9 mouse cellular contexts compared by ENCODE assay signal in the genomic region with DNA sequence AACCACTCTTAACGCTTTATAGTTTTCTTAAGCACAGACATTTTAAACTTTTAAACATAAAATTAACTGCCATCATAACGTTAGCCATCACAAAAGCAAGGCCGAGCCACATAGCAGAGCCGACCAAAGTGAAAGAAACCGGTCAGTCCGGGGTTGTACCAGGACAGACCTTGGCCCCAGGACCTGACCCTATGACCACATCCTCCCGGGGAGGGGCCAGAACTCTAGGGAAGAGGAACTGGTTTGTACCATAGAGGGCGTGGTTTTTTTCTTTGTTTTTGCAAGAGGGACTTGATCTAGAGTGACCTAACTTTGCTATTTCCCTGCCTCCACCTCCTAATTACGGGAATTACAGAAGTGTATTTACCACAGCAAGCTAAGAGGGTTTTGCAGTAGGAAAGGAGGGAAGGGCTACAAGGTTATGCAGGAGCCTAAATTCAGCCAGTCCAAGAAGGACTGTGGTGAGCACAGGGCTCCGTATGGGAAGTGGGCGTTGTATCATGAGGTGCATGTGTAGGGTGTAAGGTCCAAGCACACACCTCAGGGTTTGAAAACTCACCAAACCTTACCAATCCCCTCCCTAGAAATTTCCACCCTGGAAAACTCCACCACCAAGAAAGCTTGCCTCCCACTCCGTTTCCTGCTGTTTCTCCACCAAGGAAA. TPM values are rescaled to one million over a fixed set of nuclear protein-coding genes. Genes with fewer than 3 reads are reported as not detected.
DNase-seq lines count a peak whose midpoint lies in the region; ATAC-seq lines count a peak whose summit lies in the region.
"Had no signal": no experiment of that assay in that cellular context is flagged by ENCODE, and none has a peak within 500 bp of the region (broad histone marks: within the 10 kb centered on the region; RNA-seq: fewer than 3 reads in every experiment).

No protein-coding gene starts in this region.

- H3K9me3 ChIP-seq in kidney, embryonic 16.5 days (ENCODE audit: low read length): no peaks in the 10 kb centered on the region
- H3K9me3 ChIP-seq in heart, embryonic 16.5 days (replicated peaks; ENCODE audit: control insufficient read depth, low read length): no peaks in the 10 kb centered on the region
- no peaks in the 10 kb centered on the region for H3K9me3 ChIP-seq in liver, embryonic 15.5 days (replicated peaks)
- no peaks in the 10 kb centered on the region for H3K9me3 ChIP-seq in stomach, embryonic 15.5 days

- no peaks in the 10 kb centered on the region for H3K4me1 ChIP-seq in kidney, embryonic 16.5 days (ENCODE audit: insufficient read depth, low read length)
- H3K4me1 ChIP-seq in heart, embryonic 16.5 days (ENCODE audit: control insufficient read depth, insufficient read depth, low read length): no peaks in the 10 kb centered on the region
- H3K4me1 ChIP-seq in liver, embryonic 15.5 days (replicated peaks): peaks cover 29% of the 10 kb centered on the region
- H3K4me1 ChIP-seq in stomach, embryonic 15.5 days: no peaks in the 10 kb centered on the region

- H3K9ac ChIP-seq in kidney, embryonic 16.5 days (replicated peaks; ENCODE audit: low read length): no peak overlapping the region
- H3K9ac ChIP-seq in heart, embryonic 16.5 days (ENCODE audit: low read length): no peak overlapping the region
- no peak overlapping the region for H3K9ac ChIP-seq in liver, embryonic 15.5 days
- no peak overlapping the region for H3K9ac ChIP-seq in stomach, embryonic 15.5 days

- H3K4me2 ChIP-seq in kidney, embryonic 16.5 days (replicated peaks; ENCODE audit: low read depth, low read length): no peak overlapping the region
- H3K4me2 ChIP-seq in heart, embryonic 16.5 days (ENCODE audit: low read depth, low read length): no peak overlapping the region
- peak overlapping the region; percentile 37 for H3K4me2 ChIP-seq in liver, embryonic 15.5 days
- H3K4me2 ChIP-seq in stomach, embryonic 15.5 days: no peak overlapping the region

- no peak overlapping the region for H3K4me3 ChIP-seq in kidney, embryonic 16.5 days (ENCODE audit: low read length)
- H3K4me3 ChIP-seq in heart, embryonic 16.5 days (ENCODE audit: low read length): no peak overlapping the region
- no peak overlapping the region for H3K4me3 ChIP-seq in liver, embryonic 15.5 days (replicated peaks)
- no peak overlapping the region for H3K4me3 ChIP-seq in stomach, embryonic 15.5 days (replicated peaks)

- peak; percentile 72 for DNase-seq in kidney, adult 11 months
- DNase-seq in embryo, embryonic 10.5 days (ENCODE audit: low spot score): no peak
- DNase-seq in cerebellum, adult 9-11 months: no peak
- DNase-seq in embryo, embryonic 11 days: no peak

- no peaks in the 10 kb centered on the region for H3K36me3 ChIP-seq in kidney, embryonic 16.5 days (ENCODE audit: insufficient read depth, low read length)
- H3K36me3 ChIP-seq in heart, embryonic 16.5 days (ENCODE audit: control insufficient read depth, insufficient read depth): no peaks in the 10 kb centered on the region
- H3K36me3 ChIP-seq in liver, embryonic 15.5 days (replicated peaks): no peaks in the 10 kb centered on the region
- H3K36me3 ChIP-seq in stomach, embryonic 15.5 days: no peaks in the 10 kb centered on the region

- no peak for ATAC-seq in kidney, embryonic 16.5 days (ENCODE audit: low FRiP score, low TSS enrichment)
- ATAC-seq in heart, embryonic 16.5 days (replicated peaks; ENCODE audit: extremely low read depth, insufficient read depth, low FRiP score): 0 out of 2 replicates have a peak, but pooled peaks have one; percentile 45
- peak; percentile 68 for ATAC-seq in liver, embryonic 15.5 days (ENCODE audit: insufficient read depth)
- ATAC-seq in stomach, embryonic 15.5 days (ENCODE audit: insufficient read depth, low FRiP score, low read depth): peak; percentile 50; the same call in 1 of the 2 replicates

- 62% methylated on average over 12 of the region's 12 CpGs for WGBS in kidney, embryonic 16.5 days
- 62% methylated on average over 12 of the region's 12 CpGs for WGBS in heart, embryonic 16.5 days
- WGBS in liver, embryonic 15.5 days (ENCODE audit: insufficient replicate concordance): 32% methylated on average over 12 of the region's 12 CpGs
- 62% methylated on average over 12 of the region's 12 CpGs for WGBS in stomach, embryonic 15.5 days

- no peaks in the 10 kb centered on the region for H3K27me3 ChIP-seq in kidney, embryonic 16.5 days (ENCODE audit: insufficient read depth, low read length)
- H3K27me3 ChIP-seq in heart, embryonic 16.5 days (ENCODE audit: control insufficient read depth, insufficient read depth, low read length): 0 out of 2 replicates have a peak, but pooled peaks cover 5% of the 10 kb centered on the region
- no peaks in the 10 kb centered on the region; the same call in 1 of the 2 replicates for H3K27me3 ChIP-seq in liver, embryonic 15.5 days
- H3K27me3 ChIP-seq in stomach, embryonic 15.5 days (replicated peaks): no peaks in the 10 kb centered on the region

- no peak overlapping the region for H3K27ac ChIP-seq in kidney, embryonic 16.5 days (ENCODE audit: low read length)
- no peak overlapping the region for H3K27ac ChIP-seq in heart, embryonic 16.5 days (ENCODE audit: low read length)
- H3K27ac ChIP-seq in liver, embryonic 15.5 days (replicated peaks): peak overlapping the region; percentile 45; the same call in 1 of the 2 replicates
- no peak overlapping the region for H3K27ac ChIP-seq in stomach, embryonic 15.5 days

RNA-seq across cellular contexts. Expression of a gene that starts 2.8 kb away (rescaled TPM):
- 0.28 and 0.79 TPM in 2 replicates for polyA plus RNA-seq in kidney, embryonic 16.5 days (2015; fragmentation: Nextera tagmentation; extraction: Ambion mirVana)
- polyA plus RNA-seq in heart, embryonic 16.5 days (2015; fragmentation: Nextera tagmentation; extraction: Ambion mirVana): 0.25 TPM in 1 of 2 replicates, not detected in the other
- 118 and 151 TPM in 2 replicates for polyA plus RNA-seq in liver, embryonic 15.5 days (2015; fragmentation: Nextera tagmentation; extraction: Ambion mirVana)
- polyA plus RNA-seq in stomach, embryonic 15.5 days (2015; fragmentation: Nextera tagmentation; extraction: Ambion mirVana): 2.5 and 6.8 TPM in 2 replicates

RNA-seq across cellular contexts. Expression of a gene that starts 14.3 kb away (rescaled TPM):
- polyA plus RNA-seq in kidney, embryonic 16.5 days (2015; fragmentation: Nextera tagmentation; extraction: Ambion mirVana): 0.46 TPM in 1 of 2 replicates, not detected in the other
- polyA plus RNA-seq in heart, embryonic 16.5 days (2015; fragmentation: Nextera tagmentation; extraction: Ambion mirVana): not detected in 2 replicates
- polyA plus RNA-seq in liver, embryonic 15.5 days (2015; fragmentation: Nextera tagmentation; extraction: Ambion mirVana): not detected in 2 replicates
- polyA plus RNA-seq in stomach, embryonic 15.5 days (2015; fragmentation: Nextera tagmentation; extraction: Ambion mirVana): not detected in 2 replicates
- polyA plus RNA-seq: intestine, embryonic 14.5 days had no signal

RNA-seq across cellular contexts. Expression of a gene that starts 15.5 kb away (rescaled TPM):
- polyA plus RNA-seq in kidney, embryonic 16.5 days (2015; fragmentation: Nextera tagmentation; extraction: Ambion mirVana): 17.4 and 25.6 TPM in 2 replicates
- polyA plus RNA-seq in heart, embryonic 16.5 days (2015; fragmentation: Nextera tagmentation; extraction: Ambion mirVana): 11.4 and 19.4 TPM in 2 replicates
- 24.3 and 27.6 TPM in 2 replicates for polyA plus RNA-seq in liver, embryonic 15.5 days (2015; fragmentation: Nextera tagmentation; extraction: Ambion mirVana)
- polyA plus RNA-seq in stomach, embryonic 15.5 days (2015; fragmentation: Nextera tagmentation; extraction: Ambion mirVana): 39.1 and 40.7 TPM in 2 replicates

RNA-seq across cellular contexts. Expression of a gene that starts 31.4 kb away (rescaled TPM):
- polyA plus RNA-seq in kidney, embryonic 16.5 days (2015; fragmentation: Nextera tagmentation; extraction: Ambion mirVana): 366 and 385 TPM in 2 replicates
- polyA plus RNA-seq in heart, embryonic 16.5 days (2015; fragmentation: Nextera tagmentation; extraction: Ambion mirVana): not detected in 2 replicates
- not detected in 2 replicates for polyA plus RNA-seq in liver, embryonic 15.5 days (2015; fragmentation: Nextera tagmentation; extraction: Ambion mirVana)
- 0.06 and 0.17 TPM in 2 replicates for polyA plus RNA-seq in stomach, embryonic 15.5 days (2015; fragmentation: Nextera tagmentation; extraction: Ambion mirVana)
- polyA plus RNA-seq: intestine, embryonic 14.5 days had no signal

RNA-seq across cellular contexts. Expression of a gene that starts 34.7 kb away (rescaled TPM):
- polyA plus RNA-seq in kidney, embryonic 16.5 days (2015; fragmentation: Nextera tagmentation; extraction: Ambion mirVana): 0.37 and 0.59 TPM in 2 replicates
- 0.25 and 0.28 TPM in 2 replicates for polyA plus RNA-seq in heart, embryonic 16.5 days (2015; fragmentation: Nextera tagmentation; extraction: Ambion mirVana)
- polyA plus RNA-seq in liver, embryonic 15.5 days (2015; fragmentation: Nextera tagmentation; extraction: Ambion mirVana): not detected in 2 replicates
- 0.72 and 0.85 TPM in 2 replicates for polyA plus RNA-seq in stomach, embryonic 15.5 days (2015; fragmentation: Nextera tagmentation; extraction: Ambion mirVana)

Comparison
In these comparisons a context has a peak if more than half of its experiments do, and no peak if none do; other contexts are left out.
1. RNA of a gene that starts 2.8 kb away (polyA plus RNA-seq): 118 to 151 TPM in liver, embryonic 15.5 days; 2.5 to 6.8 TPM in stomach, embryonic 15.5 days, 0.28 to 0.79 TPM in kidney, embryonic 16.5 days and 0.25 TPM in heart, embryonic 16.5 days; every median in the first group is over 10 times any median in the second.